Mouse (Mus musculus) limb, embryonic 12.5 days (tissue): ENCODE data around the gene Slf2. TPM values are rescaled to one million over a fixed set of nuclear protein-coding genes. Genes with fewer than 3 reads are reported as not detected.

Source experiments
- ATAC-seq: fragments of 200-750 bp; cut with Nextera tagmentation; 2 replicates; pipeline ENCODE4 v1.8.0; 2017; ENCODE audit warnings: low read depth, moderate TSS enrichment; ENCODE audit not compliant: insufficient number of reproducible peaks, insufficient read depth, low FRiP score, low TSS enrichment
- H3K27ac ChIP-seq: fragments of 300-500 bp; sonication (generic); 2 replicates; pipeline ENCODE4 v1.5.1; 2016; ENCODE audit warnings: mild to moderate bottlenecking, moderate library complexity
- H3K27me3 ChIP-seq: fragments of 300-500 bp; sonication (generic); 2 replicates; pipeline ENCODE4 v1.6.1; 2016; ENCODE audit warnings: mild to moderate bottlenecking, moderate library complexity
- H3K36me3 ChIP-seq: fragments of 300-500 bp; sonication (generic); 2 replicates; pipeline ENCODE4 v1.6.1; 2016; ENCODE audit warnings: mild to moderate bottlenecking, moderate library complexity
- H3K4me1 ChIP-seq: fragments of 300-500 bp; sonication (generic); replicated peaks from 2 replicates; pipeline ENCODE4 v1.6.1; 2016
- H3K4me2 ChIP-seq: fragments of 300-500 bp; sonication (generic); 2 replicates; pipeline ENCODE4 v1.6.1; 2016; ENCODE audit warnings: mild to moderate bottlenecking, moderate library complexity
- H3K4me3 ChIP-seq: fragments of 300-500 bp; sonication (generic); replicated peaks from 2 replicates; pipeline ENCODE4 v1.5.1; 2016; ENCODE audit warnings: mild to moderate bottlenecking
- H3K9ac ChIP-seq: fragments of 300-500 bp; sonication (generic); replicated peaks from 2 replicates; pipeline ENCODE4 v1.6.1; 2016; ENCODE audit warnings: mild to moderate bottlenecking, moderate library complexity
- H3K9me3 ChIP-seq: fragments of 300-500 bp; sonication (generic); 2 replicates; pipeline ENCODE4 v1.6.1; 2016; ENCODE audit warnings: mild to moderate bottlenecking, moderate library complexity
- WGBS: fragments of 180-500 bp; shearing (Covaris S2); methylation state at CpG from one replicate; pipeline ENCODE4 v1.1.7; 2016; 5-methylcytosine and 5-hydroxymethylcytosine counted together
- polyA plus RNA-seq: library from polyadenylated mRNA; unstranded; fragments of >200 nt; fragmentation: Nextera tagmentation; extraction: Ambion mirVana; gene quantifications from 2 replicates; pipeline ENCODE4 v1.2.1, GENCODE M21; 2016

The Slf2 gene
- polyA plus RNA-seq, 1 experiment from 2014 or later: 49.7 TPM

DNA sequence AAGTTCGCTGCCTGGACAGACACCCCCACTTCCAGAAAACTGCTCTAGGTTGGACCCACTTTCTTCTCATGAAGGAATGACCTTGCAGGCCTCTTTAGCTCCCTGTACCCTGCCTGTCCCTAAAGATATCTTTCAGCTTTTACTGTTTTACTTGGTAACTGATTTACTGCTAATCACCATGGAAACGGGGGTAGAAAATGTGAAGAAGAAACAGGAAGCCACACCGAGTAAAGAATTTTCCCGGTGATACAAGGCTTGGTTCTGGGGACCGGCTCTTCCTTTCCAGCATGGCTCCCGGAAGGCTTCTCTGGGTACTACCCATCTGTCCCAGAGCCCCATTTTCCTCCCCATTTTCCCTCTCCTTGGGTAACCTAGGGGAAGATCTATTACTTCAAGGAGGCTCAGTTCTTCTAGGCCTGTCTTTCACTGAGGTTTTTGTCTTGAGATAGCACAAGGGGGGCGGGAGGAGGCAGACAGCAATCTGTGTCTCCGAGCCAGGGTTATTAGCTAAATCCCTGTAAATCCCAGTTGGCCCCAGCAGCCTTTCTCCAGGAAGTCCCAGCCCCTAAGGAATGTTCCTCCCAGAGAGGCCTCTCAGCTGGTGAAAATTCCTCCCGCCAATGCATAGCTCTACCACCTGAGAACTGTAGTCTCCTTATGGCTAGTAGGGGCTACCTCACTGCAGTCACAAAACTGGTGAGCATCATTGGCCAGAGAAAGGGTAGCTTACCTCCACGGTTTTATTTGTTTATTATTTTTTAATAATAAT lies 16.3 kb upstream of the Slf2 start:
- no peak overlapping the region for H3K27ac ChIP-seq
- H3K4me1 ChIP-seq: peaks cover 4% of the 10 kb centered on the region; the same call in 1 of the 2 replicates
- ATAC-seq: no peak; the same call in 1 of the 2 replicates
- H3K36me3 ChIP-seq: no peaks in the 10 kb centered on the region
- no peak overlapping the region for H3K4me2 ChIP-seq
- H3K27me3 ChIP-seq: no peaks in the 10 kb centered on the region
- no peaks in the 10 kb centered on the region for H3K9me3 ChIP-seq
- H3K9ac ChIP-seq: 0 out of 2 replicates have a peak overlapping the region, but pooled peaks have one; percentile 38
- 40% methylated on average over 10 of the region's 10 CpGs for WGBS
- no peak overlapping the region for H3K4me3 ChIP-seq

DNA sequence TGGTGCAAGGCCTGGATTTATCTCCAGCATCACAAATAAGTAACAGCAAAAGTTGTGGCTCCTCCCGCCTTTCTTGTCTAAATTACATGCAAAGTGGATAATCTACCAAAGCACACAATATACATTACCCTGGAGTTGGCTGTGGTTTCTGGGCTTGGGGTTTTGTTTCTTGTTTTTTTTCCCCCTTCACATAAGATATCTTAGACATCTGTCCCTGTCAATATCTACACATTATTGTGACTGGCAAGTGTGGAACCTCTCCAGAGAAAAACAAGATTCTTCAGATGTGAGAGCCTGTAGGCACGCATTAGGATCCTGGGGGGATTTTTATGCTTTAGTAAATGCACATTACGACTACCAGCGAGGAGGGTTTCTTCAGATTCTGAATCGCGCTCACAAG lies 12.8 kb upstream of the Slf2 start:
- H3K4me1 ChIP-seq: peaks cover 4% of the 10 kb centered on the region; the same call in 1 of the 2 replicates
- H3K4me2 ChIP-seq: no peak overlapping the region
- H3K27ac ChIP-seq: no peak overlapping the region
- no peak for ATAC-seq
- no peaks in the 10 kb centered on the region for H3K9me3 ChIP-seq
- H3K9ac ChIP-seq: no peak overlapping the region
- no peaks in the 10 kb centered on the region for H3K27me3 ChIP-seq
- no peaks in the 10 kb centered on the region for H3K36me3 ChIP-seq
- WGBS: 75% methylated on average over 6 of the region's 6 CpGs
- no peak overlapping the region for H3K4me3 ChIP-seq

DNA sequence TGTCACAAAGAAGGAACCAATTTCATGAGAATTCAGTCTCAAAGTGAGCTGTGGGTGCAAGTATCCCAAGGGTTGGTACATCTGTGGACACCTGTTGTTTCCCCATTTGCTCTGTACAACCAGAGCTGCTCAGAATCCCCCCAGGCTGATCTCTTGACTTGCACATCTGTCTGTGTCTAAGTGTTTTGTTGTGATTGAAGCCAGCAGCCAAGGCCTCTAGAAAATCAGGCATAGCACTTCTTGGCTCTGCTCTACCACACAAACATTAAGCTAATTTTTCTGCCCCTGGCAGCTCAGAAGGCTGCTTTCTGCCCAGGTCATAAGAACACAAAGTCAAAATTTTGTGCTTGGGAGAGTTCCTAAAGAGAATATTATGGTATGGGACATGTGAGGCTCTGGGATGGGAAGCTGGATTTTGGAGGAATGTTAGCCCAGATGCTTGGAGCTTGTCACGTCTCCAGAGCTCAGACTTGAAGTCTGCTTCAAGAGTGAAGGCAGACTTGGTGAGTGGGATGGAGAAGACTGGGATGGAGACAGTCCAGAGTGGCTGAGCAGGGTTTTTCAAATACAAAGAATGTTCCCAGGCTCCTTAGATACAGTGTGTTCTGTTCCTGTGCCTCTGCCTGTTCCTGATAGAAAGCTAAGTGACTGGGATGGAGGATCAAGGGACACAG lies 9.3 kb upstream of the Slf2 start:
- Histone ChIP-seq H3K27ac (no peak overlapping the region), H3K36me3 (no peaks in the 10 kb centered on the region), H3K9me3 (no peaks in the 10 kb centered on the region), H3K27me3 (no peaks in the 10 kb centered on the region), H3K4me3 (no peak overlapping the region), H3K4me1 (0 out of 2 replicates have a peak, but pooled peaks cover 7% of the 10 kb centered on the region), H3K4me2 (no peak overlapping the region), H3K9ac (no peak overlapping the region)
- 55% methylated on average over 1 of the region's 1 CpGs for WGBS
- no peak for ATAC-seq

DNA sequence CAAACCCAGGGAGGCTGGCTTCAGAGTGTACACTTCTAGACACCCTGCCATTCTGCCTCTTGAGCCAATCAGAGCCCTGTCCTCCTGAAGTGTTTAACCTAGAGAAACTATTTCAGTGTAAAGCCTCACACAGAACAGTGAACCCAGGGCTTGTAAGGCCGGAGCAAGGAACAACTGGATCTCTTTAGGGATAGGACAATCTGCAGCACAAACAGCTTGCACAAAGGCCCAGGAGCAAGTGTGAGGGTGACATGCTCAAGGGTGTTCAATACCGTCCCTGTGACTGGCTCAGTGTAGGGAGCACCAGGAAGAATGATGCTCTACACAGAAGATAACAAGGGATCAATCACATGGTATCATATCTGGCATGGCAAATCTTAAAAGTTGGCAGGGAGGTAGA lies 8.4 kb upstream of the Slf2 start:
- Histone ChIP-seq H3K27ac (no peak overlapping the region), H3K9ac (no peak overlapping the region), H3K36me3 (no peaks in the 10 kb centered on the region), H3K9me3 (no peaks in the 10 kb centered on the region), H3K4me2 (no peak overlapping the region), H3K4me3 (no peak overlapping the region), H3K4me1 (peaks cover 16% of the 10 kb centered on the region), H3K27me3 (no peaks in the 10 kb centered on the region)
- 85% methylated on average over 2 of the region's 2 CpGs for WGBS
- no peak for ATAC-seq

DNA sequence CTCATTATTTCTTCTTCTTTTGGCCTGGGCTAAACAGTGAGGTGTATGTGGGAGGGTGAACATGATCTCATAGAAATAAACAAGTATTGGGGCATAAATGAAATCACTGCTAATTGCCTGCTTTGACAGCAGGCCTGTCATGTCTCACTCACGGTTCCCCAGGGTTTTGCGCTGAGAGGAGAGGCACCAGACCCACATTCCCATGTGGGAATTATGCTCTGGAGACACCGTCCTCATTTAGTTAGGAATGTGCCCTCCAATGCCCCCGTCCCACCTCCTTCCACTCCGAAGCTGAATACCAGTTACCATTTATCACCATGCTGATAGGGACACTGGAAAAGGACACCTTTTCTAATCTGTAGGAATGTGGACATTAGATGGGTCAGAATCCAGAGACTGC lies 6.3 kb upstream of the Slf2 start:
- no peak overlapping the region for H3K27ac ChIP-seq
- ATAC-seq: no peak
- H3K9me3 ChIP-seq: no peaks in the 10 kb centered on the region
- H3K9ac ChIP-seq: no peak overlapping the region
- peaks cover 34% of the 10 kb centered on the region for H3K4me1 ChIP-seq
- H3K4me2 ChIP-seq: no peak overlapping the region
- H3K36me3 ChIP-seq: no peaks in the 10 kb centered on the region
- WGBS: 22% methylated on average over 5 of the region's 5 CpGs
- H3K27me3 ChIP-seq: no peaks in the 10 kb centered on the region
- H3K4me3 ChIP-seq: no peak overlapping the region

DNA sequence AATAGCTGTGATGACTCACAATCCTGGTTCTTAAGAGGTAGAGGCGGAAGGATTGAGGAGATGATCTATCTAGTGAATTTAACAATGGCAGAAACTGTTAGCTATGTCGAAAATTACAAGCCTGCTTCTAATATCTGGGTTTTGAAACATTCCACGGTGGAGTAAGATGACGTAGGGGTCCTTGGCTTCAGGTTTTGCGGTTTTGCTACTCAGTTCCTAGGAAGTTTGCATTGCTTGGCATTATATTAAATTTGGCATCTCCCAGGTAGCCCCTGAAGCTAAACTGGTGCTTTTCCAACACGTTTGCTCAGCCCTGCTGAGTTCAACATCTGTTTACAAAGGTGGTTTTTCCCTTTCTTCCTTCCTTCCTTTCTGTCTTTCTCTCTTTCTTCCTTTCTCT lies 4.2 kb upstream of the Slf2 start:
- H3K4me1 ChIP-seq: peaks cover 42% of the 10 kb centered on the region
- no peak overlapping the region for H3K9ac ChIP-seq
- H3K4me3 ChIP-seq: no peak overlapping the region
- peak overlapping the region; percentile 42; the same call in 1 of the 2 replicates for H3K27ac ChIP-seq
- no peaks in the 10 kb centered on the region for H3K9me3 ChIP-seq
- no peak overlapping the region for H3K4me2 ChIP-seq
- H3K27me3 ChIP-seq: no peaks in the 10 kb centered on the region
- ATAC-seq: no peak
- no peaks in the 10 kb centered on the region for H3K36me3 ChIP-seq
- WGBS: 60% methylated on average over 6 of the region's 6 CpGs

DNA sequence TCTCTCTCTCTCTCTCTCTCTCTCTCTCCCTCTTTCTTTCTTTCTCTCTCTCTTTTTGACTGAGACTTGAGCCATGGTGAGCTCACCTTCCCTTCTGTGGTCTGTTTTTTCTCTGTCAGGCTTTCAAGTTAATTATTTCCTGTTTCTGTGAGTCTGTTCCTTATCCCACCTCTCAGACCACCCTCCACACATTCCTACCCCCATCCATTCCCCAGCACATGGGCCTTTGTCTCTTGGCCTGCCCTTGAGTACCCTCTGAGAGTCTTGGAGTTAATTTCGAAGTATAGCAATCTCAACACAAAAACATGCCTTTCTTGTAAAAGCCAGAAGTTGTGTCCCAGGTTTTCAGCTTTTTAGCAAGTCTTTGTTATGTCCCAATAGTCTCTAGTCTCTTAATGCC lies 3.7 kb upstream of the Slf2 start:
- peak overlapping the region; percentile 42 for H3K27ac ChIP-seq

DNA sequence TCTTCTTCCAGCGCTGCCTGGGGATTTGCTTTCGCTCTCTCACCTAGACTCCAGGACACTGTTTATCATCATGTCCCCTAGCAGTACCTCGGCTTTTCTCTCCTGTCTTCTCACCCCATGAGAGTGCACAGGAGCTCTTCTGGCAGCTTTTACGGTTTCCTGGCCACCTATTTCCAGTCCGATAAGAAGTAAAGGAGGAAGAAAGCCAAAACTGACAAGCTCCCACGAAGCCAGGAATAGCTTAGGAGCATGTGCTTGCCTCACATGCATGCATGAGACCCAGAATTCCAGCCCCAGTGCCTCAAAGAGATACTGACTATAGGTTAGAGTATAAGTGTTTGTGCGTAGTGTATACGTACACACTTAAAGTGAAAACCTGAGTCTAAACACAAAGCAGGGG lies 2.8 kb upstream of the Slf2 start:
- peak overlapping the region; percentile 42 for H3K27ac ChIP-seq
- H3K9ac ChIP-seq: no peak overlapping the region
- H3K27me3 ChIP-seq: no peaks in the 10 kb centered on the region
- no peak overlapping the region for H3K4me3 ChIP-seq
- WGBS: 52% methylated on average over 8 of the region's 8 CpGs
- peaks cover 3% of the 10 kb centered on the region; the same call in 1 of the 2 replicates for H3K36me3 ChIP-seq
- no peak overlapping the region for H3K4me2 ChIP-seq
- H3K4me1 ChIP-seq: peaks cover 52% of the 10 kb centered on the region
- no peak for ATAC-seq
- H3K9me3 ChIP-seq: no peaks in the 10 kb centered on the region

More for the DNA sequence above, 3.7 kb upstream of the Slf2 start:
- WGBS: 27% methylated on average over 1 of the region's 1 CpGs
- Histone ChIP-seq H3K4me2 (no peak overlapping the region), H3K27me3 (no peaks in the 10 kb centered on the region), H3K4me1 (peaks cover 46% of the 10 kb centered on the region), H3K4me3 (no peak overlapping the region), H3K9ac (no peak overlapping the region; the same call in 1 of the 2 replicates), H3K9me3 (no peaks in the 10 kb centered on the region), H3K36me3 (no peaks in the 10 kb centered on the region)
- no peak for ATAC-seq

DNA sequence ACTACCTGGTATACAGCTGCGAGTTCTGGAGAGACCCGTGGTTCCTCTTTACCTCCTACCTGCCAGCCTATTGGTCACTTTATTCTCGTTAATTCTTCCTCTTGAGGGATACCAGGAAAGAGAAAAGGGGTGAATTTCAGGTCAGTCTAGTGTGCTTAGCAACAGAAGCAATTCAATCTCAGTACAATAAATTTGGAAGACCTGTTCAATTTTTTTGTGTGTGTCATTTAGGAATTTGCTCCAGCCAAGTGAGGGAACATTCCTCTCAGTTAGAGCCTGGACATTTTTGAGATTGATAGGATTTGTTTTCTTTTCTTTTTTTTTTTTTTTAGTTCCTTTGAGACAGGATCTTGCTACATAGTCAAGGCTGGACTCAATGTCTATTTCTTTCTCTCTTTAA lies 1.7 kb upstream of the Slf2 start:
- Histone ChIP-seq H3K27me3 (no peaks in the 10 kb centered on the region), H3K36me3 (peaks cover 3% of the 10 kb centered on the region), H3K4me1 (peaks cover 56% of the 10 kb centered on the region), H3K4me3 (no peak overlapping the region), H3K9ac (no peak overlapping the region), H3K9me3 (no peaks in the 10 kb centered on the region), H3K4me2 (no peak overlapping the region), H3K27ac (0 out of 2 replicates have a peak overlapping the region, but pooled peaks have one; percentile 8)
- no peak for ATAC-seq
- WGBS: 11% methylated on average over 3 of the region's 3 CpGs

DNA sequence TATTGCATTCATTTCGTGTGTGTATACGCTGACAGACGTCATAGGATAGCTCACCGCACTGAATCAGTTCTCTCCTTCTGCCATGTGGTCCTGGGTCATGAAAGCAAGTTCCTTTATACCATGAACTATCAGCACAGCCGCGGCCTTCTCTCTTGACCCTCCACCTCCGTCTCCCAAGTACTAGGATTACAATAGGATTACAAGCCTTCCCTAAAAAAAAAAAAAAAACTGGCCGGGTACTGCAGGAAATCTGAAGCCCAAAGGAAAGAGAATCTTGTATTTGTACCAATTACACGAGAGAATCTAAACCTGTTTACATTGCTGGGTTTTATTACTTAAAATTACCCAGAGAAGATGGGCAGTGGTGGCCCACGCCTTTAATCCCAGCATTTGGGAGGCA lies 1.3 kb upstream of the Slf2 start:
- no peaks in the 10 kb centered on the region for H3K9me3 ChIP-seq
- H3K36me3 ChIP-seq: peaks cover 3% of the 10 kb centered on the region
- peaks cover 56% of the 10 kb centered on the region for H3K4me1 ChIP-seq
- no peak overlapping the region for H3K4me3 ChIP-seq
- WGBS: 46% methylated on average over 10 of the region's 10 CpGs
- peak overlapping the region; percentile 56; the same call in 1 of the 2 replicates for H3K4me2 ChIP-seq
- H3K27me3 ChIP-seq: no peaks in the 10 kb centered on the region
- no peak overlapping the region for H3K27ac ChIP-seq
- no peak for ATAC-seq
- no peak overlapping the region for H3K9ac ChIP-seq

DNA sequence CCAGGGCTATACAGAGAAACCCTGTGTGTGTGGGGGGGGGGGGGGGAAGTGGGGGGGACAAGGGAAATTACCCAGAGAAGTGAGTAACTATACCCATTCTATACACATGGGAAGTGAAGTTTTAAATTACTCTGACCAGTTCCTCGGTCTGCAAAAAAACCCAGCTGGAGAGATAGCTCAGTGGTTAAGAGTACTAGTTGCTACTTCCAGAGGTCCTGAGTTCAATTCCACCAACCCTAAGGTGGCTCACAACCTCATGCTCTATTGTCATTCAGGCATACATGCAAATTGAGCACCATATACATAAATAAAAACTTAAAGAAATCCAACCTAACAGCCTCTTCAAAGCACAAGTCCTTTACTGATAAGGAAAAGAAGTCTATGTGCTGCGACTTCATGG lies 829 bp upstream of the Slf2 start:
- Histone ChIP-seq H3K27ac (no peak overlapping the region), H3K36me3 (peaks cover 7% of the 10 kb centered on the region), H3K4me1 (peaks cover 56% of the 10 kb centered on the region), H3K27me3 (no peaks in the 10 kb centered on the region), H3K4me3 (peak overlapping the region; percentile 96), H3K9me3 (no peaks in the 10 kb centered on the region), H3K4me2 (peak overlapping the region; percentile 56), H3K9ac (peak overlapping the region; percentile 57)
- 44% methylated on average over 2 of the region's 2 CpGs for WGBS
- no peak for ATAC-seq
